Mouse (Mus musculus): Measurements from ENCODE around the gene Wdr66.

DNA sequence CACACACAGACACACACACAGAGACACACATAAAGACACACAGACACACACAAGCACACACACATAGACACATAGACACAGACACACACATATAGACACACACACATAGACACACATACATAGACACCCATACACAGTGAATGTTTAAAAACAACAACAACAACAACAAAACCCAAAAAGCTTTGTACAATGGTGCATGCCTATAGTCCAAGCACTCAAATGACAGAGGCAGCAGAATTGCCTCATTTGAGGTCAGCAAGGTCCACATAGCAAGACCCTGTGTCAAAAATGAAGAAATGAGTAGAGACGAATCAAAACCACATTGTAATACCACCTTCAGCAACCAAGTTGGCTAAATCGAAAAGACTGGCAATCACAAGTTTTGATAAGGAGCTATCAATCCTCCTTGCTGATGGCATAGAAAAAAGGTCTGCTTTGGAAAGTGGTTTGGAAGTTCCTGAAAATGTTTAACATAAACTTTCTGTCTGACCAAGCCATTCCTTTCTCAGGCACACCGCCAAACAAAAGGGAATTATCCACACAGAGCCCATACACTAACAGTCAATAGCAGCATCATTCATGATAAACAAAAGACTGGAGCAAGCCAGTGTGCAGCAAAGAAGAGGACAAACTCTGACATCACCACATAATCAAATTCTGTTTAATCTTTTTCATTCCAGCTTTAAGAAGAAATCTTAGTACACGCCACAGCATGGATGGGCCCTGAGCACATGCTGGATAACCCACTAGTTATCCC lies 84.5 kb downstream of the Wdr66 start:
- TF ChIP-seq CTCF (IDR thresholded peaks at IDR 0.05; ENCODE audit: low read depth): no peak
- no peak for TF ChIP-seq EP300 (IDR thresholded peaks at IDR 0.05; ENCODE audit: low read depth)
